ENCODE assay signal across 26 mouse cellular contexts in genomic region chr6:83210495-83210894, GRCm38 (mm10). TPM values are rescaled to one million over a fixed set of nuclear protein-coding genes. Genes with fewer than 3 reads are reported as not detected.
A peak's percentile ranks its signal among the peaks of the same experiment; 100 is the strongest.
DNase-seq lines count a peak whose midpoint lies in the region; ATAC-seq and TF ChIP-seq lines count a peak whose summit lies in the region.
"Had no signal": no experiment of that assay in that cellular context is flagged by ENCODE, and none has a peak within 500 bp of the region (broad histone marks: within the 10 kb centered on the region; RNA-seq: fewer than 3 reads in every experiment).

No protein-coding gene starts in this region.

- H3K4me1 ChIP-seq in hindbrain, embryonic 15.5 days (replicated peaks), result peaks cover 6% of the 10 kb centered on the region; the same call in 1 of the 2 replicates
- peaks cover 3% of the 10 kb centered on the region; the same call in 1 of the 2 replicates for H3K4me1 ChIP-seq in hindbrain, embryonic 16.5 days (ENCODE audit: control insufficient read depth, insufficient read depth, low read depth, low read length)
- no peaks in the 10 kb centered on the region for H3K4me1 ChIP-seq in liver, postnatal 0 days (ENCODE audit: insufficient read depth)
- H3K4me1 ChIP-seq: liver, embryonic 15.5 days had no signal

- TF ChIP-seq CTCF in liver, postnatal 0 days (IDR thresholded peaks at IDR 0.05; ENCODE audit: low read depth), result no peak

- H3K36me3 ChIP-seq in hindbrain, embryonic 15.5 days, result no peaks in the 10 kb centered on the region
- no peaks in the 10 kb centered on the region for H3K36me3 ChIP-seq in hindbrain, embryonic 16.5 days (ENCODE audit: control insufficient read depth, insufficient read depth, low read length)
- H3K36me3 ChIP-seq in liver, postnatal 0 days (replicated peaks; ENCODE audit: insufficient read depth, low read length), result no peaks in the 10 kb centered on the region
- H3K36me3 ChIP-seq: embryonic facial prominence, embryonic 15.5 days; heart, embryonic 12.5 days; kidney, embryonic 15.5 days; liver, embryonic 15.5 days; neural tube, embryonic 13.5 days had no signal

- H3K27ac ChIP-seq in hindbrain, embryonic 15.5 days (replicated peaks), result 0 out of 2 replicates have a peak overlapping the region, but pooled peaks have one; percentile 8
- no peak overlapping the region for H3K27ac ChIP-seq in hindbrain, embryonic 16.5 days (ENCODE audit: low read depth, low read length)
- H3K27ac ChIP-seq in liver, postnatal 0 days (ENCODE audit: low read depth), result no peak overlapping the region
- H3K27ac ChIP-seq: embryonic facial prominence, embryonic 15.5 days; kidney, embryonic 15.5 days; left cerebral cortex, adult 2 months; liver, embryonic 15.5 days had no signal

- TF ChIP-seq EP300 in liver, postnatal 0 days (IDR thresholded peaks at IDR 0.05; ENCODE audit: low read depth), result no peak

- no peak overlapping the region for H3K4me2 ChIP-seq in hindbrain, embryonic 15.5 days
- H3K4me2 ChIP-seq in hindbrain, embryonic 16.5 days (ENCODE audit: low read length), result no peak overlapping the region
- no peak overlapping the region for H3K4me2 ChIP-seq in liver, postnatal 0 days (ENCODE audit: low read depth, low read length)
- H3K4me2 ChIP-seq: embryonic facial prominence, embryonic 15.5 days; heart, embryonic 12.5 days; kidney, embryonic 15.5 days; liver, embryonic 15.5 days; neural tube, embryonic 13.5 days had no signal

- 0 out of 2 replicates have a peak, but pooled peaks have one; percentile 17 for ATAC-seq in hindbrain, embryonic 15.5 days (ENCODE audit: low FRiP score, low read depth)
- no peak for ATAC-seq in hindbrain, embryonic 16.5 days
- no peak for ATAC-seq in liver, postnatal 0 days
- ATAC-seq: activated CD4-positive, CD25-positive, alpha-beta regulatory T cell, adult 4 months; forebrain, embryonic 16.5 days had no signal

- no peak overlapping the region for H3K9ac ChIP-seq in hindbrain, embryonic 15.5 days
- no peak overlapping the region for H3K9ac ChIP-seq in hindbrain, embryonic 16.5 days (ENCODE audit: low read depth, low read length)
- H3K9ac ChIP-seq in liver, postnatal 0 days (replicated peaks), result no peak overlapping the region
- H3K9ac ChIP-seq: embryonic facial prominence, embryonic 15.5 days; heart, embryonic 12.5 days; kidney, embryonic 15.5 days; liver, embryonic 15.5 days had no signal

- H3K9me3 ChIP-seq in hindbrain, embryonic 15.5 days, result no peaks in the 10 kb centered on the region
- no peaks in the 10 kb centered on the region for H3K9me3 ChIP-seq in hindbrain, embryonic 16.5 days (ENCODE audit: control insufficient read depth, low read length)
- no peaks in the 10 kb centered on the region for H3K9me3 ChIP-seq in liver, postnatal 0 days (ENCODE audit: low read length)
- H3K9me3 ChIP-seq: embryonic facial prominence, embryonic 15.5 days; heart, embryonic 12.5 days; kidney, embryonic 15.5 days; liver, embryonic 15.5 days; neural tube, embryonic 13.5 days had no signal

- peak; percentile 47 for DNase-seq in lung, postnatal 10 days
- DNase-seq in lung, postnatal 4 days, result no peak
- DNase-seq in testis, postnatal 10 days (ENCODE audit: low spot score), result peak; percentile 78
- DNase-seq in testis, postnatal 14 days (ENCODE audit: low spot score), result no peak
- no peak for DNase-seq in liver, postnatal 0 days
- DNase-seq: adrenal gland, adult 8-10 months; cerebellum, adult 18-20 months; gastrocnemius, postnatal 14 days; heart, adult 11 months; heart, postnatal 10 days; kidney, adult 11 months; liver; right cerebral cortex, adult 18-20 months; right cerebral cortex, postnatal 4 days had no signal

- no peaks in the 10 kb centered on the region for H3K27me3 ChIP-seq in hindbrain, embryonic 15.5 days
- no peaks in the 10 kb centered on the region for H3K27me3 ChIP-seq in hindbrain, embryonic 16.5 days (replicated peaks; ENCODE audit: control insufficient read depth, insufficient read depth, low read length)
- no peaks in the 10 kb centered on the region for H3K27me3 ChIP-seq in liver, postnatal 0 days (ENCODE audit: insufficient read depth, low read length)
- H3K27me3 ChIP-seq: embryonic facial prominence, embryonic 15.5 days; heart, embryonic 12.5 days; kidney, embryonic 15.5 days; neural tube, embryonic 13.5 days had no signal

- no peak overlapping the region for H3K4me3 ChIP-seq in hindbrain, embryonic 15.5 days
- H3K4me3 ChIP-seq in hindbrain, embryonic 16.5 days (ENCODE audit: low read length), result no peak overlapping the region
- no peak overlapping the region for H3K4me3 ChIP-seq in liver, postnatal 0 days (ENCODE audit: low read depth, low read length)
- H3K4me3 ChIP-seq: embryonic facial prominence, embryonic 15.5 days; heart, embryonic 12.5 days; kidney, embryonic 15.5 days; left cerebral cortex, adult 2 months; liver, embryonic 15.5 days; myocyte; neural tube, embryonic 13.5 days had no signal

- 46% methylated on average over 2 of the region's 2 CpGs for WGBS in hindbrain, embryonic 15.5 days
- 24% methylated on average over 2 of the region's 2 CpGs for WGBS in hindbrain, embryonic 16.5 days
- 51% methylated on average over 2 of the region's 2 CpGs for WGBS in liver, postnatal 0 days (ENCODE audit: insufficient replicate concordance)

RNA-seq across cellular contexts. Expression of gene Slc4a5, which starts 9.1 kb away (rescaled TPM):
- polyA plus RNA-seq in hindbrain, embryonic 15.5 days (2015; fragmentation: Nextera tagmentation; extraction: Ambion mirVana), result 2.2 and 2.8 TPM in 2 replicates
- 2.5 and 2.8 TPM in 2 replicates for polyA plus RNA-seq in hindbrain, embryonic 16.5 days (2015; fragmentation: Nextera tagmentation; extraction: Ambion mirVana)
- 0.04 and 0.05 TPM in 2 replicates for polyA plus RNA-seq in liver, postnatal 0 days (2015; fragmentation: Nextera tagmentation; extraction: Ambion mirVana)
- polyA plus RNA-seq: urinary bladder, adult 2 months had no signal

RNA-seq across cellular contexts. Expression of gene Dctn1, which starts 44.8 kb away (rescaled TPM):
- polyA plus RNA-seq in hindbrain, embryonic 15.5 days (2015; fragmentation: Nextera tagmentation; extraction: Ambion mirVana), result 148 and 160 TPM in 2 replicates
- polyA plus RNA-seq in hindbrain, embryonic 16.5 days (2015; fragmentation: Nextera tagmentation; extraction: Ambion mirVana), result 155 and 167 TPM in 2 replicates
- 13.2 and 14.7 TPM in 2 replicates for polyA plus RNA-seq in liver, postnatal 0 days (2015; fragmentation: Nextera tagmentation; extraction: Ambion mirVana)

RNA-seq across cellular contexts. Expression of gene 1700003E16Rik, which starts 54.3 kb away (rescaled TPM):
- 9.7 and 9.8 TPM in 2 replicates for polyA plus RNA-seq in hindbrain, embryonic 15.5 days (2015; fragmentation: Nextera tagmentation; extraction: Ambion mirVana)
- 11.0 and 12.9 TPM in 2 replicates for polyA plus RNA-seq in hindbrain, embryonic 16.5 days (2015; fragmentation: Nextera tagmentation; extraction: Ambion mirVana)
- 0.25 and 0.27 TPM in 2 replicates for polyA plus RNA-seq in liver, postnatal 0 days (2015; fragmentation: Nextera tagmentation; extraction: Ambion mirVana)
- polyA plus RNA-seq: activated CD4-positive, CD25-positive, alpha-beta regulatory T cell, adult 4 months had no signal

RNA-seq across cellular contexts. Expression of gene Wdr54, which starts 54.3 kb away (rescaled TPM):
- polyA plus RNA-seq in hindbrain, embryonic 15.5 days (2015; fragmentation: Nextera tagmentation; extraction: Ambion mirVana), result 17.8 and 19.3 TPM in 2 replicates
- 19.3 and 21.1 TPM in 2 replicates for polyA plus RNA-seq in hindbrain, embryonic 16.5 days (2015; fragmentation: Nextera tagmentation; extraction: Ambion mirVana)
- polyA plus RNA-seq in liver, postnatal 0 days (2015; fragmentation: Nextera tagmentation; extraction: Ambion mirVana), result 0.17 and 0.20 TPM in 2 replicates

Comparison
In these comparisons a context has a peak if more than half of its experiments do, and no peak if none do; other contexts are left out.
1. DNase-seq: peak in lung, postnatal 10 days (single experiment) and testis, postnatal 10 days (single experiment); none in lung, postnatal 4 days (0 of 2), testis, postnatal 14 days (single experiment) and liver, postnatal 0 days (single experiment).